Mouse (Mus musculus) liver, embryonic 14.5 days (tissue): ENCODE measurements around the gene Sash1. TPM values are rescaled to one million over a fixed set of nuclear protein-coding genes. Genes with fewer than 3 reads are reported as not detected.

Source experiments
- ATAC-seq: fragments of 200-750 bp; cut with Nextera tagmentation; 2 replicates; pipeline ENCODE4 v1.8.0; 2017; ENCODE audit warnings: moderate number of reproducible peaks, mild to moderate bottlenecking, moderate library complexity; ENCODE audit not compliant: insufficient read depth
- DNase-seq, 3 experiments: peaks; one replicate each; pipeline ENCODE4 v3.0.0-alpha.2; 2012 to 2013; ENCODE audit warnings: low read depth in 3 of 3, low spot score in 3 of 3
- H3K27ac ChIP-seq: fragments of 300-500 bp; sonication (generic); 2 replicates; pipeline ENCODE4 v1.5.1; 2014; ENCODE audit warnings: moderate library complexity, mild to moderate bottlenecking, control low read depth, inconsistent platforms
- H3K27me3 ChIP-seq: fragments of 300-500 bp; sonication (generic); 2 replicates; pipeline ENCODE4 v1.6.1; 2014; ENCODE audit warnings: mild to moderate bottlenecking, low read length, moderate library complexity; ENCODE audit not compliant: control insufficient read depth, insufficient read depth
- H3K36me3 ChIP-seq: fragments of 300-500 bp; sonication (generic); replicated peaks from 2 replicates; pipeline ENCODE4 v1.6.1; 2014; ENCODE audit warnings: low read depth; ENCODE audit not compliant: control insufficient read depth, insufficient read depth
- H3K4me1 ChIP-seq, 2 experiments: fragments of 200-500 bp in 1 of 2; fragments of 300-500 bp in 1 of 2; sonication (generic) in 1 of 2; replicated peaks; 2 replicates each; pipeline ENCODE4 v1.6.1; 2012 to 2014; ENCODE audit warnings: antibody characterized with exemption in 1 of 2, inconsistent platforms in 1 of 2, low read length in 1 of 2; ENCODE audit not compliant: control insufficient read depth in 2 of 2, insufficient read depth in 2 of 2
- H3K4me2 ChIP-seq: fragments of 300-500 bp; sonication (generic); 2 replicates; pipeline ENCODE4 v1.6.1; 2014; ENCODE audit warnings: low read depth, mild to moderate bottlenecking, control low read depth, moderate library complexity
- H3K4me3 ChIP-seq, 2 experiments: fragments of 200-500 bp in 1 of 2; fragments of 300-500 bp in 1 of 2; sonication (generic) in 1 of 2; 2 replicates each; pipeline ENCODE4 v1.5.1; 2012 to 2014; ENCODE audit warnings: low read depth in 2 of 2, low read length in 2 of 2, mild to moderate bottlenecking in 2 of 2, control low read depth in 1 of 2, inconsistent platforms in 1 of 2, moderate library complexity in 1 of 2; ENCODE audit not compliant: insufficient read depth in 1 of 2
- H3K9ac ChIP-seq: fragments of 300-500 bp; sonication (generic); replicated peaks from 2 replicates; pipeline ENCODE4 v1.6.1; 2014; ENCODE audit warnings: mild to moderate bottlenecking, control low read depth, moderate library complexity
- H3K9me3 ChIP-seq: fragments of 300-500 bp; sonication (generic); 2 replicates; pipeline ENCODE4 v1.6.1; 2016; ENCODE audit warnings: low read length, mixed read lengths; ENCODE audit not compliant: control insufficient read depth
- CTCF ChIP-seq: IDR thresholded peaks from 2 replicates; pipeline ENCODE4 v1.5.1; 2016; ENCODE audit warnings: antibody characterized with exemption, low read depth, control low read depth
- EP300 ChIP-seq: IDR thresholded peaks from 2 replicates; pipeline ENCODE4 v1.6.1; 2016; ENCODE audit warnings: antibody characterized with exemption, low read depth
- WGBS: fragments of 180-500 bp; shearing (Covaris S2); extraction: QIAGEN DNeasy Blood & Tissue Kit; methylation state at CpG from one replicate; pipeline ENCODE4 v1.1.7; 2014; ENCODE audit not compliant: insufficient replicate concordance; 5-methylcytosine and 5-hydroxymethylcytosine counted together
- polyA plus RNA-seq, 2 experiments: library from polyadenylated mRNA; depleted of rRNA in 1 of 2; stranded (reverse) in 1 of 2; unstranded in 1 of 2; fragments of >200 nt; fragmentation: Nextera tagmentation in 1 of 2; extraction: Ambion mirVana in 1 of 2; gene quantifications; 2 replicates each; pipeline versions ENCODE4 v1.2.1 to v1.2.3; 2012 to 2014

Sash1 gene
- polyA plus RNA-seq, 2 experiments = 0.32 to 1.4 TPM

- no peak for DNase-seq
- H3K27ac ChIP-seq = no peak overlapping the region
- H3K9me3 ChIP-seq = no peaks in the 10 kb centered on the region
- TF ChIP-seq CTCF (no peak), EP300 (no peak)
- WGBS = 64% methylated on average over 12 of the region's 12 CpGs
- ATAC-seq = no peak
- H3K36me3 ChIP-seq = no peaks in the 10 kb centered on the region
- no peak overlapping the region for H3K4me2 ChIP-seq
- no peaks in the 10 kb centered on the region for H3K4me1 ChIP-seq
- H3K9ac ChIP-seq = no peak overlapping the region
- H3K27me3 ChIP-seq = no peaks in the 10 kb centered on the region
- no peak overlapping the region for H3K4me3 ChIP-seq
These were observed 123.1 kb downstream of the Sash1 start for GRCm38 (mm10) chr10:8762771-8763170.

GRCm38 (mm10) chr10:8762209-8762701 lies 123.6 kb downstream of the Sash1 start:
- ATAC-seq (no peak), DNase-seq (no peak)
- Histone ChIP-seq H3K27ac (no peak overlapping the region), H3K36me3 (no peaks in the 10 kb centered on the region), H3K27me3 (no peaks in the 10 kb centered on the region), H3K4me2 (no peak overlapping the region), H3K4me1 (no peaks in the 10 kb centered on the region), H3K4me3 (no peak overlapping the region), H3K9me3 (no peaks in the 10 kb centered on the region), H3K9ac (no peak overlapping the region)
- TF ChIP-seq EP300 (no peak), CTCF (no peak)
- 64% methylated on average over 14 of the region's 14 CpGs for WGBS

GRCm38 (mm10) chr10:8761656-8762055 lies 124.2 kb downstream of the Sash1 start:
- H3K36me3 ChIP-seq = no peaks in the 10 kb centered on the region
- no peaks in the 10 kb centered on the region for H3K9me3 ChIP-seq
- no peak for DNase-seq
- no peaks in the 10 kb centered on the region for H3K27me3 ChIP-seq
- no peak overlapping the region for H3K9ac ChIP-seq
- ATAC-seq = no peak
- H3K4me1 ChIP-seq = no peaks in the 10 kb centered on the region
- no peak overlapping the region for H3K27ac ChIP-seq
- 69% methylated on average over 9 of the region's 9 CpGs for whole genome bisulfite sequencing
- TF ChIP-seq EP300 (no peak), CTCF (no peak)
- H3K4me2 ChIP-seq = no peak overlapping the region
- no peak overlapping the region for H3K4me3 ChIP-seq

- H3K4me3 ChIP-seq = no peak overlapping the region
- no peaks in the 10 kb centered on the region for H3K9me3 ChIP-seq
- H3K9ac ChIP-seq = no peak overlapping the region
- no peak for DNase-seq
- TF ChIP-seq EP300 (no peak), CTCF (no peak)
- no peaks in the 10 kb centered on the region for H3K36me3 ChIP-seq
- H3K4me1 ChIP-seq = no peaks in the 10 kb centered on the region
- no peak overlapping the region for H3K4me2 ChIP-seq
- ATAC-seq = no peak
- WGBS = 39% methylated on average over 4 of the region's 4 CpGs
- no peak overlapping the region for H3K27ac ChIP-seq
- H3K27me3 ChIP-seq = no peaks in the 10 kb centered on the region
These were observed 125.3 kb downstream of the Sash1 start for GRCm38 (mm10) chr10:8760598-8760997.

GRCm38 (mm10) chr10:8759228-8759627 lies 126.6 kb downstream of the Sash1 start:
- Histone ChIP-seq H3K4me3 (no peak overlapping the region), H3K27ac (no peak overlapping the region), H3K4me2 (no peak overlapping the region), H3K4me1 (no peaks in the 10 kb centered on the region), H3K27me3 (no peaks in the 10 kb centered on the region), H3K9ac (no peak overlapping the region), H3K36me3 (no peaks in the 10 kb centered on the region), H3K9me3 (no peaks in the 10 kb centered on the region)
- no peak for TF ChIP-seq CTCF
- TF ChIP-seq EP300 = no peak
- WGBS = 13% methylated on average over 7 of the region's 7 CpGs
- DNase-seq (no peak), ATAC-seq (no peak)

GRCm38 (mm10) chr10:8757429-8757931 lies 128.4 kb downstream of the Sash1 start:
- no peak for TF ChIP-seq CTCF
- no peak for TF ChIP-seq EP300
- no peaks in the 10 kb centered on the region for H3K27me3 ChIP-seq
- H3K9me3 ChIP-seq = no peaks in the 10 kb centered on the region
- no peak overlapping the region for H3K9ac ChIP-seq
- WGBS = 67% methylated on average over 21 of the region's 21 CpGs
- no peaks in the 10 kb centered on the region for H3K4me1 ChIP-seq
- H3K27ac ChIP-seq = no peak overlapping the region
- no peaks in the 10 kb centered on the region for H3K36me3 ChIP-seq
- H3K4me3 ChIP-seq = no peak overlapping the region
- DNase-seq (no peak), ATAC-seq (no peak)
- H3K4me2 ChIP-seq = no peak overlapping the region
